Mouse (Mus musculus): ENCODE results near the gene Riok1. TPM values are rescaled to one million over a fixed set of nuclear protein-coding genes. Genes with fewer than 3 reads are reported as not detected.

Gene Riok1
- polyA plus RNA-seq, 1 experiment, result 13.0 TPM

- WGBS, result 80% methylated on average over 3 of the region's 3 CpGs
- no peak for TF ChIP-seq CTCF (IDR thresholded peaks at IDR 0.05; ENCODE audit: extremely low read depth, insufficient read depth, insufficient read length, insufficient replicate concordance)
- Histone ChIP-seq H3K27me3 (ENCODE audit: control insufficient read depth, insufficient read depth, low read length) (no peaks in the 10 kb centered on the region), H3K4me3 (ENCODE audit: extremely low read depth, insufficient read depth, insufficient read length) (no peak overlapping the region), H3K4me1 (ENCODE audit: control insufficient read depth, insufficient read depth, insufficient read length) (no peaks in the 10 kb centered on the region), H3K36me3 (ENCODE audit: control insufficient read depth, insufficient read depth, low read length) (no peaks in the 10 kb centered on the region), H3K27ac (ENCODE audit: insufficient read depth, low read length) (no peak overlapping the region)
- no peak for DNase-seq (ENCODE audit: low read depth in 1 of 2, low spot score in 2 of 2)
Observed at GRCm38 (mm10) chr13:38088008-38088407, 51.2 kb downstream of the Riok1 start.

DNA sequence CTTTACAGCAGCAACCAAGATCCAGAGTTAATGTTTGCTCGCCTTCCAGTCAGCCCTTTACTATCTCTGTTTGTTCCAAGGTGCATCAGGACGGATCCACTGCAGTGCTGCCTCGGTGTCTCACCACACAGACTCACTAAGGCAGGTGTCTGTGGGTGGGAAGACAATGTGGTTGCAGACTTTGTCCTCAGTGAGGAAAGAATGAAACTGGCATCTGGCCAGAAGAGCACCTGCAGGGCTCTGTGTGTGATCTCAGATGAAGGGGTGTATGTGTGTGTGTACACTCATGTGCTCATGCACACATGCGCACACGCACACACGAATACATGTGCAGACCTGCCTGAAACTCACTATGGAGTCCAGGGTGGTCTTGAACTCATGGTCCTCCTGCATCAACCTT is 52.7 kb downstream of the Riok1 start:
- no peaks in the 10 kb centered on the region for H3K27me3 ChIP-seq (ENCODE audit: control insufficient read depth, insufficient read depth, low read length)
- H3K36me3 ChIP-seq (ENCODE audit: control insufficient read depth, insufficient read depth, low read length), result no peaks in the 10 kb centered on the region
- no peak for DNase-seq (ENCODE audit: low read depth in 1 of 2, low spot score in 2 of 2)
- WGBS, result 77% methylated on average over 6 of the region's 6 CpGs
- H3K27ac ChIP-seq (ENCODE audit: insufficient read depth, low read length), result no peak overlapping the region
- no peak for TF ChIP-seq POLR2A (IDR thresholded peaks at IDR 0.05; ENCODE audit: low read depth, low read length)
- TF ChIP-seq CTCF (IDR thresholded peaks at IDR 0.05; ENCODE audit: extremely low read depth, insufficient read depth, insufficient read length, insufficient replicate concordance), result no peak
- no peaks in the 10 kb centered on the region for H3K4me1 ChIP-seq (ENCODE audit: control insufficient read depth, insufficient read depth, insufficient read length)
- H3K4me3 ChIP-seq (ENCODE audit: extremely low read depth, insufficient read depth, insufficient read length), result no peak overlapping the region

DNA sequence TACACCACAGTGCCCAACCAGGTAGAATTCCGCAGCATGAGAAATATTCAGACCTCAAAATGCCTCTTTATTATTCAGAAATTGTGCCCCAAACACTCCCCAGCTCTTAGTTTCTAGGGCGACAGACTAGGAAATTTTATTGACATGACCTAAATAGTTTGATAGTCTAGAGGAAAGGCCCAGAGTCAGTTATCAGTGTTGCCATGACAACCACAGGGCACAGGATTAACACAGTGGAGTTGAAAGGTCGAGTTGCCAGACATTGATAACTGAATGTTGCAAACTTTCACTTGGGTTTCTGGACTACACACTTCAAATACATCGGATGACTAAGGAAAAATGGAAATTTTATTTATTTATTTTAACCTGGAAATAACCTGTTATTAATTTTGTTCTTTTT is 53.1 kb downstream of the Riok1 start:
- Histone ChIP-seq H3K27me3 (ENCODE audit: control insufficient read depth, insufficient read depth, low read length) (no peaks in the 10 kb centered on the region), H3K36me3 (ENCODE audit: control insufficient read depth, insufficient read depth, low read length) (no peaks in the 10 kb centered on the region), H3K4me1 (ENCODE audit: control insufficient read depth, insufficient read depth, insufficient read length) (no peaks in the 10 kb centered on the region), H3K4me3 (ENCODE audit: extremely low read depth, insufficient read depth, insufficient read length) (no peak overlapping the region), H3K27ac (ENCODE audit: insufficient read depth, low read length) (no peak overlapping the region)
- no peak for DNase-seq (ENCODE audit: low read depth in 1 of 2, low spot score in 2 of 2)
- WGBS, result 70% methylated on average over 4 of the region's 4 CpGs
- TF ChIP-seq CTCF (IDR thresholded peaks at IDR 0.05; ENCODE audit: extremely low read depth, insufficient read depth, insufficient read length, insufficient replicate concordance), result no peak
- no peak for TF ChIP-seq POLR2A (IDR thresholded peaks at IDR 0.05; ENCODE audit: low read depth, low read length)

DNA sequence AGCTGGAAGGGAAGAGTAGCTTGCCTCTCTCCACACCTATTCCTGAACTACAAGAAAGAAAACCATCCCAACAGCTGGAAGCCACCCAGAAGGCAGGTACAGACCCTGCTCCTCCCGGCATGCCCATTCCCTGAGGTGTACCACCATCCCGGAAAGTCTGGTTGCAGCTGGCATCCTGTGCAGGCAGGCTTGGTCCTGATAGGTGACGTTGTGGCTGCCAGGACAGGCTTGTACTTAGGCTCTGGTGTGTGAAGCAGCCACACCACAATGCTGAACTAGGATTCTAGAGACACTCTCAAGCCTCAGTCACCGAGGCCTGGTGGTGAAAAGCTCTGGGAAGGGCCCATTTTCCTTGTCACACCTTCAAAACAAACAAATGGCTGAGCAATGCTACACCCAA is 59.4 kb downstream of the Riok1 start:
- TF ChIP-seq POLR2A (IDR thresholded peaks at IDR 0.05; ENCODE audit: low read depth, low read length), result no peak
- TF ChIP-seq CTCF (IDR thresholded peaks at IDR 0.05; ENCODE audit: extremely low read depth, insufficient read depth, insufficient read length, insufficient replicate concordance), result no peak
- WGBS, result 70% methylated on average over 4 of the region's 4 CpGs
- no peak overlapping the region for H3K4me3 ChIP-seq (ENCODE audit: extremely low read depth, insufficient read depth, insufficient read length)

GRCm38 (mm10) chr13:38103406-38103805 is 66.6 kb downstream of the Riok1 start:
- no peaks in the 10 kb centered on the region for H3K27me3 ChIP-seq (ENCODE audit: control insufficient read depth, insufficient read depth, low read length)
- no peak overlapping the region for H3K27ac ChIP-seq (ENCODE audit: insufficient read depth, low read length)
- H3K4me1 ChIP-seq (ENCODE audit: control insufficient read depth, insufficient read depth, insufficient read length), result no peaks in the 10 kb centered on the region
- no peak overlapping the region for H3K4me3 ChIP-seq (ENCODE audit: extremely low read depth, insufficient read depth, insufficient read length)
- no peak for TF ChIP-seq POLR2A (IDR thresholded peaks at IDR 0.05; ENCODE audit: low read depth, low read length)
- no peak for TF ChIP-seq CTCF (IDR thresholded peaks at IDR 0.05; ENCODE audit: extremely low read depth, insufficient read depth, insufficient read length, insufficient replicate concordance)
- 80% methylated on average over 4 of the region's 4 CpGs for WGBS
- H3K36me3 ChIP-seq (ENCODE audit: control insufficient read depth, insufficient read depth, low read length), result no peaks in the 10 kb centered on the region
- no peak for DNase-seq (ENCODE audit: low read depth in 1 of 2, low spot score in 2 of 2)

More for the DNA sequence above, 59.4 kb downstream of the Riok1 start:
- Histone ChIP-seq H3K27ac (ENCODE audit: insufficient read depth, low read length) (no peak overlapping the region), H3K4me1 (ENCODE audit: control insufficient read depth, insufficient read depth, insufficient read length) (no peaks in the 10 kb centered on the region), H3K36me3 (ENCODE audit: control insufficient read depth, insufficient read depth, low read length) (no peaks in the 10 kb centered on the region), H3K27me3 (ENCODE audit: control insufficient read depth, insufficient read depth, low read length) (no peaks in the 10 kb centered on the region)
- DNase-seq (ENCODE audit: low read depth in 1 of 2, low spot score in 2 of 2), result no peak

- TF ChIP-seq CTCF (IDR thresholded peaks at IDR 0.05; ENCODE audit: extremely low read depth, insufficient read depth, insufficient read length, insufficient replicate concordance), result no peak
- TF ChIP-seq POLR2A (IDR thresholded peaks at IDR 0.05; ENCODE audit: low read depth, low read length), result no peak
- H3K27me3 ChIP-seq (ENCODE audit: control insufficient read depth, insufficient read depth, low read length), result no peaks in the 10 kb centered on the region
Observed at GRCm38 (mm10) chr13:38104501-38104900, 67.7 kb downstream of the Riok1 start.

DNA sequence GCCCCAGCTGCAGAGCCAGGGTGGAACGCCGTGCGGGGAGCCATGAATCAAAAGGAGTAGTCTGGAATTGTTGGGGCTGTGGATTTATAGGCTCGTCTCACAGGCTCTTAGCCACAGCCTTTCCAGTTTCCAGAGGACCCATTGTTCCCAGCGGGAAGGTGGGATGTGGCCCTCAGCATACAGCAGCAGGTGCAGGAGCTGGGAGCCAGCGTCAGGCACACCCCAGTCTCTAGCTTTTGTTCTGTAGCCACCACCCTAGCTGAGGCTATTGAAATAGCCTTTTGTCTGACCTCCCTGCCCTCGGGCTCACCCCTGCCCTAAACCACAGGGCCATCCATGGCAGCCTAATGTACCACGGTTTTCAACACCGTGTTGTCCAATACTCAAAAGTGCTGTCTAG is 72.3 kb downstream of the Riok1 start:
- TF ChIP-seq CTCF (IDR thresholded peaks at IDR 0.05; ENCODE audit: extremely low read depth, insufficient read depth, insufficient read length, insufficient replicate concordance) (no peak), POLR2A (IDR thresholded peaks at IDR 0.05; ENCODE audit: low read depth, low read length) (no peak)
- Histone ChIP-seq H3K36me3 (ENCODE audit: control insufficient read depth, insufficient read depth, low read length) (no peaks in the 10 kb centered on the region), H3K4me1 (ENCODE audit: control insufficient read depth, insufficient read depth, insufficient read length) (no peaks in the 10 kb centered on the region), H3K27ac (ENCODE audit: insufficient read depth, low read length) (no peak overlapping the region), H3K4me3 (ENCODE audit: extremely low read depth, insufficient read depth, insufficient read length) (no peak overlapping the region), H3K27me3 (ENCODE audit: control insufficient read depth, insufficient read depth, low read length) (no peaks in the 10 kb centered on the region)
- WGBS, result 89% methylated on average over 9 of the region's 9 CpGs
- DNase-seq (ENCODE audit: low read depth in 1 of 2, low spot score in 2 of 2), result no peak

More at GRCm38 (mm10) chr13:38104501-38104900, 67.7 kb downstream of the Riok1 start:
- WGBS, result 88% methylated on average over 10 of the region's 10 CpGs
- DNase-seq (ENCODE audit: low read depth in 1 of 2, low spot score in 2 of 2), result no peak
- Histone ChIP-seq H3K4me3 (ENCODE audit: extremely low read depth, insufficient read depth, insufficient read length) (no peak overlapping the region), H3K27ac (ENCODE audit: insufficient read depth, low read length) (no peak overlapping the region), H3K36me3 (ENCODE audit: control insufficient read depth, insufficient read depth, low read length) (no peaks in the 10 kb centered on the region), H3K4me1 (ENCODE audit: control insufficient read depth, insufficient read depth, insufficient read length) (no peaks in the 10 kb centered on the region)

Other genes with a start within 250 kb of the Riok1 start
- gene Ssr1, start 42.8 kb upstream of the Riok1 start, polyA plus RNA-seq (2012; rRNA removed), result 3.9 and 4.1 TPM in 2 replicates
- gene Cage1, start 74 bp downstream of the Riok1 start, polyA plus RNA-seq (2012; rRNA removed), result 0.06 and 0.08 TPM in 2 replicates
- gene Dsp, start 114.3 kb downstream of the Riok1 start, polyA plus RNA-seq (2012; rRNA removed), result 0.08 and 0.29 TPM in 2 replicates
- gene Snrnp48, start 167.9 kb downstream of the Riok1 start, polyA plus RNA-seq (2012; rRNA removed), result 23.7 and 42.1 TPM in 2 replicates